Mouse (Mus musculus) layer of hippocampus, adult 2 months (tissue): Measurements from ENCODE around the gene Tcf15. TPM values are rescaled to one million over a fixed set of nuclear protein-coding genes. Genes with fewer than 3 reads are reported as not detected.

Source experiments
- DNase-seq, 2 experiments: peaks; one replicate each; pipeline ENCODE4 v3.0.0; 2022; ENCODE audit warnings: low spot score in 2 of 2
- H3K27ac ChIP-seq: fragments of 200-600 bp; 2 replicates; pipeline ENCODE4 v1.8.1; 2022
- H3K4me3 ChIP-seq: fragments of 200-600 bp; 2 replicates; pipeline ENCODE4 v1.8.1; 2022; ENCODE audit warnings: mild to moderate bottlenecking
- CTCF ChIP-seq: fragments of 200-600 bp; conservative IDR thresholded peaks from 2 replicates; pipeline ENCODE4 v1.8.1; 2022; ENCODE audit warnings: antibody characterized with exemption, mild to moderate bottlenecking, moderate library complexity
- long read RNA-seq, 2 experiments: library from polyadenylated mRNA; stranded (forward); transcript quantifications; one replicate each; pipeline ENCODE4 v2.0.0; 2021; ENCODE audit warnings: borderline mapping rate in 2 of 2
- total RNA-seq, 2 experiments: library from RNA; stranded (reverse); gene quantifications; 2 replicates each; pipeline ENCODE4 v1.2.3; 2021

Tcf15 gene
- total RNA-seq = 1 to 10 TPM; 2.7 to 5.1 TPM
- long read RNA-seq, experiment 1, partial matches to known transcripts = 0 of 4 reads
- long read RNA-seq, experiment 1, other reads (novel, unspliced or antisense) = 0 of 4 reads
- long read RNA-seq, experiment 2, transcript Tcf15-201 (2 exons, 980 nt) = major isoform, 6 of 6 reads
- long read RNA-seq, experiment 2, partial matches to known transcripts = 0 of 6 reads
- long read RNA-seq, experiment 2, other reads (novel, unspliced or antisense) = 0 of 6 reads

GRCm38 (mm10) chr2:152143279-152144157, at the start of gene Tcf15:
Tcf15 (plus strand) TSS chr2:152143561.
- TF ChIP-seq CTCF = no peak
- DNase-seq = peak in 1 of 2 experiments; percentile 21
- peak within 1 kb of the TSS; percentile 70; the same call in 1 of the 2 replicates for H3K27ac ChIP-seq
- H3K4me3 ChIP-seq = peak within 1 kb of the TSS; percentile 56

GRCm38 (mm10) chr2:152094856-152095545, 48.4 kb upstream of the Tcf15 start:
- no peak overlapping the region for H3K27ac ChIP-seq
- no peak for DNase-seq
- H3K4me3 ChIP-seq = no peak overlapping the region
- TF ChIP-seq CTCF = no peak

- DNase-seq = no peak
- Histone ChIP-seq H3K4me3 (no peak overlapping the region), H3K27ac (peak overlapping the region; percentile 19; the same call in 1 of the 2 replicates)
- TF ChIP-seq CTCF = no peak
These were observed 46.4 kb upstream of the Tcf15 start for GRCm38 (mm10) chr2:152096922-152097321.

- H3K27ac ChIP-seq = peak overlapping the region; percentile 63
- DNase-seq = no peak
These were observed 45.4 kb upstream of the Tcf15 start for GRCm38 (mm10) chr2:152097916-152098315.

GRCm38 (mm10) chr2:152099538-152099937, 43.8 kb upstream of the Tcf15 start:
- Histone ChIP-seq H3K27ac (no peak overlapping the region), H3K4me3 (no peak overlapping the region)
- TF ChIP-seq CTCF = no peak
- DNase-seq = no peak

More at GRCm38 (mm10) chr2:152097916-152098315, 45.4 kb upstream of the Tcf15 start:
- no peak for TF ChIP-seq CTCF
- H3K4me3 ChIP-seq = no peak overlapping the region

GRCm38 (mm10) chr2:152101761-152102160, 41.6 kb upstream of the Tcf15 start:
- TF ChIP-seq CTCF = no peak
- no peak overlapping the region for H3K4me3 ChIP-seq
- peak in 1 of 2 experiments; percentile 41 for DNase-seq

GRCm38 (mm10) chr2:152102369-152102768, 41.0 kb upstream of the Tcf15 start:
- Histone ChIP-seq H3K27ac (peak overlapping the region; percentile 92), H3K4me3 (no peak overlapping the region)
- peak; percentile 48 for TF ChIP-seq CTCF
- DNase-seq = no peak

More at GRCm38 (mm10) chr2:152101761-152102160, 41.6 kb upstream of the Tcf15 start:
- peak overlapping the region; percentile 92 for H3K27ac ChIP-seq

- no peak for TF ChIP-seq CTCF
- peak overlapping the region; percentile 99 for H3K27ac ChIP-seq
- no peak for DNase-seq
- peak overlapping the region; percentile 67 for H3K4me3 ChIP-seq
These were observed 38.5 kb upstream of the Tcf15 start for GRCm38 (mm10) chr2:152104711-152105317.

GRCm38 (mm10) chr2:152105318-152106224, 37.8 kb upstream of the Tcf15 start, which contains the start of gene Srxn1:
Srxn1 (plus strand) TSS chr2:152105516.
- DNase-seq = peak; percentile 79 to 80
- peak within 1 kb of the TSS; percentile 99 for H3K27ac ChIP-seq
- peak; percentile 71 for TF ChIP-seq CTCF
- peak within 1 kb of the TSS; percentile 67 for H3K4me3 ChIP-seq

- no peak for DNase-seq
- Histone ChIP-seq H3K27ac (peak overlapping the region; percentile 99), H3K4me3 (peak overlapping the region; percentile 67)
- TF ChIP-seq CTCF = no peak
These were observed 37.2 kb upstream of the Tcf15 start for GRCm38 (mm10) chr2:152106225-152106595.

- H3K4me3 ChIP-seq = peak overlapping the region; percentile 67; the same call in 1 of the 2 replicates
- no peak for DNase-seq
- no peak for TF ChIP-seq CTCF
- peak overlapping the region; percentile 99; the same call in 1 of the 2 replicates for H3K27ac ChIP-seq
These were observed 36.8 kb upstream of the Tcf15 start for GRCm38 (mm10) chr2:152106597-152106996.

GRCm38 (mm10) chr2:152108702-152109101, 34.7 kb upstream of the Tcf15 start:
- no peak overlapping the region for H3K4me3 ChIP-seq
- DNase-seq = no peak
- no peak overlapping the region for H3K27ac ChIP-seq
- TF ChIP-seq CTCF = no peak
